Mouse (Mus musculus) mammary gland, adult 2 months (tissue): ENCODE data around the gene Vmn2r60. TPM values are rescaled to one million over a fixed set of nuclear protein-coding genes. Genes with fewer than 3 reads are reported as not detected.

ENCODE experiments used
- polyA plus RNA-seq: library from polyadenylated mRNA; depleted of rRNA; stranded (reverse); fragments of >200 nt; gene quantifications from 2 replicates; pipeline ENCODE4 v1.2.3, GENCODE M21; 2012; ENCODE audit warnings: low replicate concordance; rRNA removed

Vmn2r60 gene
- not detected in 2 replicates for polyA plus RNA-seq

DNA sequence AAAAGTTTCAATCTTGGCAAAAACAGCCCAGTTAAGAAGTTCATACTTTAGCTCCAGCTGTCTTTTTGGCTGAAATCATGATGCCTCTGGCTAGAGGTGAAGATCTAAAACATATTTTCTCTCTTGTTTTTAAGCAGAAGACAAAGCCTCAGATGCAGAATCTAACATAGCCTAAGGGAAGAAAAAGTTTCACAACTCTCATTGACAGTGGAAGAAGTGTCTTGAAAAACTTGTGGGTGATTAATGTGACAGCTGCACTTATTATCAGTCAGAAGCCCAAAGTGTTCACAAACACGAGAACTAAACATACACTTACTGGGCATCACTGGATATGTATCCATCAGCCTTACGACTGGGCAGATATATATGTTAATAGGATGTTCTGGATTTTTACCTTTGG, at the start of gene Vmn2r60:
TSS of gene Vmn2r60 (plus strand) at position 301 of the 400 bp plus-strand sequence.

DNA sequence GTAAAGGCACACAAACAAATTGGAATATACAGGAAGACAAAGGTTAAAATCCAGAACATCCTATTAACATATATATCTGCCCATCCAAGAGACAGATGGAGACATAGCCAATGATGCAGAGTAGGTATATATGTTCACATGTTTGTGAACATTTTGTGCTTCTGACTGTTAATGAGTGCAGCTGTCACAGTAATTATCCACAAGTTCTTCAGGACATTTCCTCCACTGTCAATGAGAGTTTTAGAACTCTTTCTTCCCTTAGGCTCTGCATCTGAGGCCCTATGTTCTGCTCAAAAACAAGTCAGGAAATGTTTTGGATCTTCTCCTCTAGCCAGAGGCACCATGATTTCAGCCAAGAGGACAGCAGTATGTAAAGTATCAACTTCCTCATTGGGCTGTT, 48.6 kb upstream of the Vmn2r60 start, which contains the start of gene Vmn2r59:
TSS of gene Vmn2r59 (minus strand) at position 101 of the 400 bp plus-strand sequence.

Other genes with a start within 250 kb of the Vmn2r60 start
- gene Vmn2r58, start 235.1 kb upstream of the Vmn2r60 start, polyA plus RNA-seq, result not detected in 2 replicates
- not detected in 2 replicates for gene Vmn2r59, start 48.7 kb upstream of the Vmn2r60 start, polyA plus RNA-seq
- not detected in 2 replicates for gene Vmn2r61, start 152.3 kb downstream of the Vmn2r60 start, polyA plus RNA-seq